Mouse (Mus musculus): ENCODE data around the gene Snrpf. TPM values are rescaled to one million over a fixed set of nuclear protein-coding genes. Genes with fewer than 3 reads are reported as not detected.
A peak's percentile ranks its signal among the peaks of the same experiment; 100 is the strongest.

The Snrpf gene
- 148 and 155 TPM in 2 replicates for polyA plus RNA-seq (2014; fragmentation: Nextera tagmentation; extraction: Ambion mirVana)

DNA sequence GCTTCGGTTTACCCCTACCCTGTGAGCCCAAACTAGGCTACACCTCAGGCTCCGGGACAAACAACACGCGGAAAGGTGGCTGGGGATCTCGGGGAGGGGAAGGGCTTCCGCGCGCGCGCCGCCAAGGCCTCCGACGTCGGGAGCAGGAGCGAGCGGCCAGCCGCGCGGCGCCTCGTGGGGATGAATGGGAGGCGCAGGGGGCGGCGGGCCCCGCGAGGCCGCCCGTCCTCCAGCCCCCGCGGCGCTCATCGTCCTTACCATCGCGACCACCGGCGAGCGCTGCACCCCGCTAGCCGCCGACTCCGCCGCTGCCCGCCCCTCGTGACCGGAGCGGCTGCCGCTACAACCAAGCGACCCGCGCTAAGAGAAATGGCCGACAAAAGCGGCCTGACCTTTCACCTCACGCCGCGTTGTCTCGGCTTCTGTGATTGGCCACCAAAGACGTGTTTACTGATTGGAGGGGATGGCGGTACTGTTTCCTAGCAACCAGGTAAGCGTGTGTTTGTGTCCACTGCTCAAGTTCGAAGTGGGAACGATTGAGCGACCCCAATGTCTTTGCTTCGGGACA is at the start of gene Snrpf:
TSS of gene Snrpf (minus strand) at position 426 of the 568 bp plus-strand sequence.
- Histone ChIP-seq H3K36me3 (ENCODE audit: insufficient read depth) (peaks cover 16% of the 10 kb centered on the region), H3K27me3 (ENCODE audit: insufficient read depth, low read length) (no peaks in the 10 kb centered on the region), H3K27ac (ENCODE audit: low read depth) (peak within 1 kb of the TSS; percentile 80; the same call in 1 of the 2 replicates), H3K9me3 (ENCODE audit: low read depth, low read length) (no peaks in the 10 kb centered on the region), H3K9ac (peak within 1 kb of the TSS; percentile 88), H3K4me3 (ENCODE audit: low read depth, low read length) (peak within 1 kb of the TSS; percentile 84), H3K4me1 (ENCODE audit: insufficient read depth) (peaks cover 3% of the 10 kb centered on the region; the same call in 1 of the 2 replicates), H3K4me2 (peak within 1 kb of the TSS; percentile 90)
- under 1% methylated on average over 63 of the region's 63 CpGs for WGBS
- ATAC-seq (ENCODE audit: insufficient read depth) = peak; percentile 90
- no peak for TF ChIP-seq CTCF (IDR thresholded peaks at IDR 0.05; ENCODE audit: low read depth)
- peak; percentile 98 for DNase-seq

DNA sequence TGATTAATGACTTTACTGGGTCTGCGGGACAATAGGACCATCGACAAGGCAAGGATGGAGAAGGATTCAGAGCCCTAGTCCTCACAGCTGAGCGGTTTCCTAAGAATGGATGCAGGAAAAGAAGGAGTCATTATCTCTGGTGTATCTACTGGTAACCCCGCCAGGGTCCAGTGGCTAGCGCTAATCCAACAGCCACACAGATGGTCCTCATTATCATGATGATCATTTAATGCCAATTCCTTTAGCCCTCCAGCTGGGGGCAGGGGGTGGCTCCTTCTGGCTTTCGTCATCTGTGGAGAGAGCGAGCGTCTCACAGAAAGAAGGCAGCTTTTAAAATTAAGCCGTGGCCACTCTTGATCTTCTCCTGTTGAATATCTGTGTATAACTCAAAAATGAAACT is 46.4 kb upstream of the Snrpf start:
- ATAC-seq (ENCODE audit: insufficient read depth) (no peak), DNase-seq (no peak)
- no peak overlapping the region for H3K4me2 ChIP-seq
- no peak overlapping the region for H3K4me3 ChIP-seq (ENCODE audit: low read depth, low read length)
- no peaks in the 10 kb centered on the region for H3K4me1 ChIP-seq (ENCODE audit: insufficient read depth)
- no peak overlapping the region for H3K27ac ChIP-seq (ENCODE audit: low read depth)
- no peaks in the 10 kb centered on the region for H3K36me3 ChIP-seq (ENCODE audit: insufficient read depth)
- H3K9me3 ChIP-seq (ENCODE audit: low read depth, low read length) = no peaks in the 10 kb centered on the region
- peaks cover 24% of the 10 kb centered on the region for H3K27me3 ChIP-seq (ENCODE audit: insufficient read depth, low read length)
- no peak overlapping the region for H3K9ac ChIP-seq
- TF ChIP-seq CTCF (IDR thresholded peaks at IDR 0.05; ENCODE audit: low read depth) = no peak
- 42% methylated on average over 9 of the region's 9 CpGs for WGBS

DNA sequence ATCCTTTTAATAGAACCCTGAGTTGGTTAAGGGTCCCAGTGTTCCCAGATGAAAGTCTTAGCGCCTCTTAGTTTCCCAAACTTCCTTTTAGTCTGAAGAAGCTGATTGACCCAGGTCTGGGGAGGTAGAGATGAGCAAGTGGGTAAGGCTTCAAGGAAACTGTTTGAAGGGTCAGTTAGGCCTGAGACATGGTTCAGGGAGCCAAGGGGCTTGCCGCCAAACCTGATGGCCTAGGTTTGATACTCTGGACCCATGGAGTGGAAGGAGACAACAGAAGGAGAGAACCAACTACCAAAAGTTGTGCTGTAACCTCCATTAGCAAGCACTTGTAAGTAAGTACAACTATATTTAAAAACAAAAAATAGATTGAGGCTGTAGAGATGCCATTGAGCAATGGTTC is 44.5 kb upstream of the Snrpf start:
- H3K27ac ChIP-seq (ENCODE audit: low read depth) = no peak overlapping the region
- TF ChIP-seq CTCF (IDR thresholded peaks at IDR 0.05; ENCODE audit: low read depth) = no peak
- H3K9ac ChIP-seq = no peak overlapping the region
- WGBS = 92% methylated on average over 2 of the region's 2 CpGs
- H3K27me3 ChIP-seq (ENCODE audit: insufficient read depth, low read length) = peaks cover 9% of the 10 kb centered on the region; the same call in 1 of the 2 replicates
- H3K36me3 ChIP-seq (ENCODE audit: insufficient read depth) = no peaks in the 10 kb centered on the region
- no peak overlapping the region for H3K4me2 ChIP-seq
- no peak overlapping the region for H3K4me3 ChIP-seq (ENCODE audit: low read depth, low read length)
- DNase-seq (no peak), ATAC-seq (ENCODE audit: insufficient read depth) (no peak)
- H3K4me1 ChIP-seq (ENCODE audit: insufficient read depth) = no peaks in the 10 kb centered on the region
- H3K9me3 ChIP-seq (ENCODE audit: low read depth, low read length) = no peaks in the 10 kb centered on the region

DNA sequence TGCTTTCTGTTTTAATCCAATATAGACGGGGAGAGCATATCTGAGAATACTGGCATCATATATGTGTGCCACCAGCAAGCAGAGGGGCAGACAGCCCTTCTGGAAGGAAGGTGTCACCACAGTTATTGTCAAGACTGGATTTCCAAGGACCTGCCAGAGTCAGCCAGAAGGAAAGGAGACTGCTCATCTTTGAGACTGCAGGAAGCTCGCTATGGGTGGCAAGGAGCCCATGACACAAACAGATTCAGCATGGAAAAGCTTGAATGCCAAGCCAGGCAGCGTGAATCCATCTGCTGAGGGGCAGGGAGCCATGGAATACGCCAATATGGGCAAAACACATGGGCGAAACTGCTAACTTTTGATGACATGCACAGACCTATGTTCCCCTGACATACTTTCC is 44.1 kb upstream of the Snrpf start:
- H3K9me3 ChIP-seq (ENCODE audit: low read depth, low read length) = no peaks in the 10 kb centered on the region
- ATAC-seq (ENCODE audit: insufficient read depth) (no peak), DNase-seq (no peak)
- peaks cover 5% of the 10 kb centered on the region; the same call in 1 of the 2 replicates for H3K27me3 ChIP-seq (ENCODE audit: insufficient read depth, low read length)
- H3K4me2 ChIP-seq = no peak overlapping the region
- TF ChIP-seq CTCF (IDR thresholded peaks at IDR 0.05; ENCODE audit: low read depth) = no peak
- WGBS = 81% methylated on average over 5 of the region's 5 CpGs
- no peak overlapping the region for H3K4me3 ChIP-seq (ENCODE audit: low read depth, low read length)
- H3K36me3 ChIP-seq (ENCODE audit: insufficient read depth) = no peaks in the 10 kb centered on the region
- no peak overlapping the region for H3K27ac ChIP-seq (ENCODE audit: low read depth)
- H3K4me1 ChIP-seq (ENCODE audit: insufficient read depth) = no peaks in the 10 kb centered on the region
- no peak overlapping the region for H3K9ac ChIP-seq

DNA sequence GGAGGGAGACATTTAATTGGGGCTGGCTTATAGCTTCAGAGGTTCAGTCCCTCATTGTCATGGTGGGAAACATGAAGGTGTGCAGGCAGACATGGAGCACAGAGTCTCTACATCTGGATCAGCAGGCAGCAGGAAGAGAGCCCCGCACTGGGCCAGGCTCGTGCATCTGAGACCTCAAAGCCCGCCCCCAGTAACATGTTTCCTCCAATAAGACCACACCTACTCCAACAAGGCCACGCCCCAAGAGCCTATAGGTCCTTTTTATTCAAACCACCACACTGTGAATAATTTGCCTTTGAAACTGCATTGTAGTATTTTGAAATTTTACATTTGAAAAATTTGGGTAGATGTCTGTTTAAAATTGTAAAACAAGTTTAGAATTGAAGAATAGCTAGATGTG is 42.6 kb upstream of the Snrpf start:
- Histone ChIP-seq H3K36me3 (ENCODE audit: insufficient read depth) (no peaks in the 10 kb centered on the region), H3K4me2 (no peak overlapping the region), H3K9me3 (ENCODE audit: low read depth, low read length) (no peaks in the 10 kb centered on the region), H3K4me3 (ENCODE audit: low read depth, low read length) (no peak overlapping the region), H3K27me3 (ENCODE audit: insufficient read depth, low read length) (no peaks in the 10 kb centered on the region), H3K9ac (no peak overlapping the region), H3K27ac (ENCODE audit: low read depth) (no peak overlapping the region), H3K4me1 (ENCODE audit: insufficient read depth) (no peaks in the 10 kb centered on the region)
- no peak for TF ChIP-seq CTCF (IDR thresholded peaks at IDR 0.05; ENCODE audit: low read depth)
- 67% methylated on average over 4 of the region's 4 CpGs for WGBS
- DNase-seq (no peak), ATAC-seq (ENCODE audit: insufficient read depth) (no peak)

DNA sequence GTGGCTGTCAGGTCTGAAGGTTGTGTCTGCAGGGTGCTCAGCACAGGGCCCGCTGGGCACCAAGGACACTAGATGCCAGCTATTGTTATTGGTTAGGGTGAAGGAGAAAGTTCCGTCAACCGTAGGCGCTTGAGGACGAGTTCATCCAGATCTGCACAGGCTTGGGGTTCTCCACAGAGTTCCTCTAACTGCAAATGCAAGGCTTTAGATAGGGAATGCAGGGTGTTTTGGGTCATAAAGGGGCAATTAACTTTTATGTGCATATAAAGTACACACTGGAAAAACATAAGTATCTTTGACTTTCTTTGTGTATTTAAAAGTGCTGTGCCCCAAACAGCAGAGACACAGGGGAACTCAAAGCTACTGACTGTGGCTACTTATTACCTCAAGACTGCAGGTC is 40.8 kb upstream of the Snrpf start:
- 90% methylated on average over 5 of the region's 5 CpGs for WGBS
- H3K4me2 ChIP-seq = no peak overlapping the region
- TF ChIP-seq CTCF (IDR thresholded peaks at IDR 0.05; ENCODE audit: low read depth) = no peak
- H3K9ac ChIP-seq = no peak overlapping the region
- ATAC-seq (ENCODE audit: insufficient read depth) = no peak
- H3K27me3 ChIP-seq (ENCODE audit: insufficient read depth, low read length) = no peaks in the 10 kb centered on the region
- no peaks in the 10 kb centered on the region for H3K9me3 ChIP-seq (ENCODE audit: low read depth, low read length)
- DNase-seq = no peak
- no peaks in the 10 kb centered on the region for H3K36me3 ChIP-seq (ENCODE audit: insufficient read depth)
- H3K27ac ChIP-seq (ENCODE audit: low read depth) = no peak overlapping the region
- no peak overlapping the region for H3K4me3 ChIP-seq (ENCODE audit: low read depth, low read length)
- H3K4me1 ChIP-seq (ENCODE audit: insufficient read depth) = no peaks in the 10 kb centered on the region

DNA sequence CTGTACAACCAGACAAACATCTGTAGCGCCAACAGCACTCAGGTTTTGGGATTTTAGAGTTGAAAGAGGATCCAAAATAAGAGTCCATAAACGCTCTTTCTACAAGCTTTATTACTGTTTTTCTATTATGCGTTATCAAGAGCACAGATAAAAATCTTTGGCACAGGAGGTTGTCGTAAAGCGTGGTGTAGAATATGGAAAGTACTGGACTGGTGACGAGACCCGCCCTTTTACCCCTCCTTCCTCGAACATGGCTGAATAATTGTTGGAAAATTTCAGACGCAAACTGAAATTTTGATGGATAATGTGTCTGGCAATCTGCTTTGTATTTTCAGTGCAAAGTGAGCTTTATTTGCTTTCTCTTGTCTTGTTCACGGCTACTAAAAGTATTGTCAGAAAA is 34.6 kb upstream of the Snrpf start:
- no peak overlapping the region for H3K27ac ChIP-seq (ENCODE audit: low read depth)
- H3K9ac ChIP-seq = no peak overlapping the region
- no peaks in the 10 kb centered on the region for H3K9me3 ChIP-seq (ENCODE audit: low read depth, low read length)
- H3K4me2 ChIP-seq = peak overlapping the region; percentile 44
- H3K4me3 ChIP-seq (ENCODE audit: low read depth, low read length) = no peak overlapping the region
- no peaks in the 10 kb centered on the region for H3K27me3 ChIP-seq (ENCODE audit: insufficient read depth, low read length)
- H3K4me1 ChIP-seq (ENCODE audit: insufficient read depth) = no peaks in the 10 kb centered on the region
- H3K36me3 ChIP-seq (ENCODE audit: insufficient read depth) = no peaks in the 10 kb centered on the region
- ATAC-seq (ENCODE audit: insufficient read depth) = no peak
- no peak for TF ChIP-seq CTCF (IDR thresholded peaks at IDR 0.05; ENCODE audit: low read depth)
- WGBS = 33% methylated on average over 10 of the region's 10 CpGs
- no peak for DNase-seq
